ENCODE assay signal across 9 mouse cellular contexts in the genomic region with DNA sequence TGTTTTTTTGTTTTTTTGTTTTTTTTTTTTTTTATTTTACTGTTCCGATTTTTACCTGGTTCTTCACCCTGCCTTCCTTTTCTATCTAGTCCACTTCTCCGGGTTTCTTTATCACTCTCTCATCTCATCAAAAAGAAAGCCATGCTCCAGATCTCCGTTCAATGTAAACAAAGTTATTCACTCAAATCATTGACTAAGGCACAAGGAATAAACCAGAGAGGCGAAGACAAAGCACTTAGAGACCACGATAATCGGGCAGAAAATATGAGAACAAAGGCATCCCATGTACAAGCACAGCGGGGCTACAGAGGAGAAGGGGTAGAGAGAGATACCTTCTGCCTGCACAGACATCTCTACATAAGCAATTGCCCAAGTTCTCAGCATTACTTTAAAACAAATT.
DNase-seq lines count a peak whose midpoint lies in the region; ATAC-seq and TF ChIP-seq lines count a peak whose summit lies in the region.
"Had no signal": no experiment of that assay in that cellular context is flagged by ENCODE, and none has a peak within 500 bp of the region (broad histone marks: within the 10 kb centered on the region; RNA-seq: fewer than 3 reads in every experiment).

No protein-coding gene starts in this region.

- no peak for TF ChIP-seq CTCF in midbrain, postnatal 0 days (IDR thresholded peaks at IDR 0.05)

- H3K9me3 ChIP-seq in kidney, embryonic 16.5 days (ENCODE audit: low read length): no peaks in the 10 kb centered on the region
- no peaks in the 10 kb centered on the region for H3K9me3 ChIP-seq in embryonic facial prominence, embryonic 14.5 days (ENCODE audit: control insufficient read depth, low read length)
- H3K9me3 ChIP-seq in intestine, embryonic 15.5 days: no peaks in the 10 kb centered on the region
- no peaks in the 10 kb centered on the region for H3K9me3 ChIP-seq in midbrain, postnatal 0 days (ENCODE audit: low read length)

- DNase-seq in kidney, postnatal 36 days: no peak
- no peak for DNase-seq in embryonic facial prominence, embryonic 14.5 days (ENCODE audit: low spot score)
- DNase-seq in midbrain, postnatal 0 days (ENCODE audit: low spot score): no peak
- no peak for DNase-seq in left cerebral cortex, postnatal 25 days (ENCODE audit: low spot score in 2 of 2)
- no peak for DNase-seq in gastrocnemius, adult 18-20 months (ENCODE audit: low spot score)

- H3K27me3 ChIP-seq in kidney, embryonic 16.5 days (ENCODE audit: insufficient read depth, low read length): no peaks in the 10 kb centered on the region
- no peaks in the 10 kb centered on the region for H3K27me3 ChIP-seq in embryonic facial prominence, embryonic 14.5 days (replicated peaks; ENCODE audit: control insufficient read depth, insufficient read depth, low read length)
- H3K27me3 ChIP-seq in intestine, embryonic 15.5 days (replicated peaks): no peaks in the 10 kb centered on the region
- H3K27me3 ChIP-seq in midbrain, postnatal 0 days (ENCODE audit: insufficient read depth, low read length): no peaks in the 10 kb centered on the region

- H3K27ac ChIP-seq in kidney, embryonic 16.5 days (ENCODE audit: low read length): peak overlapping the region; percentile 77; the same call in 1 of the 2 replicates
- H3K27ac ChIP-seq in embryonic facial prominence, embryonic 14.5 days (replicated peaks; ENCODE audit: low read depth, low read length): no peak overlapping the region; the same call in 1 of the 2 replicates
- 0 out of 2 replicates have a peak overlapping the region, but pooled peaks have one; percentile 82 for H3K27ac ChIP-seq in intestine, embryonic 15.5 days
- peak overlapping the region; percentile 90; the same call in 1 of the 2 replicates for H3K27ac ChIP-seq in midbrain, postnatal 0 days (ENCODE audit: low read depth, low read length)

- intact Hi-C loops in left cerebral cortex, postnatal 25 days (cut with DNase I): loop anchor here (5.0 kb wide), 1 partner anchor 120 kb away; the partner anchor contains the start of gene Pam

- no peak overlapping the region for H3K9ac ChIP-seq in kidney, embryonic 16.5 days (replicated peaks; ENCODE audit: low read length)
- peak overlapping the region; percentile 85 for H3K9ac ChIP-seq in embryonic facial prominence, embryonic 14.5 days (ENCODE audit: low read depth, low read length)
- H3K9ac ChIP-seq in intestine, embryonic 15.5 days: no peak overlapping the region
- no peak overlapping the region for H3K9ac ChIP-seq in midbrain, postnatal 0 days (replicated peaks; ENCODE audit: low read length, poor library complexity, severe bottlenecking)

- H3K4me2 ChIP-seq in kidney, embryonic 16.5 days (replicated peaks; ENCODE audit: low read depth, low read length): peak overlapping the region; percentile 73
- peak overlapping the region; percentile 74 for H3K4me2 ChIP-seq in embryonic facial prominence, embryonic 14.5 days (ENCODE audit: low read depth, low read length)
- peak overlapping the region; percentile 89 for H3K4me2 ChIP-seq in intestine, embryonic 15.5 days (replicated peaks)
- peak overlapping the region; percentile 91 for H3K4me2 ChIP-seq in midbrain, postnatal 0 days (ENCODE audit: low read depth, low read length, poor library complexity, severe bottlenecking)

- ATAC-seq in kidney, embryonic 16.5 days (ENCODE audit: low FRiP score, low TSS enrichment): no peak
- ATAC-seq in embryonic facial prominence, embryonic 14.5 days (ENCODE audit: low read depth): no peak
- ATAC-seq in intestine, embryonic 15.5 days: no peak
- no peak for ATAC-seq in midbrain, postnatal 0 days (ENCODE audit: low FRiP score)
- no peak for ATAC-seq in erythroblast, adult 5-6 weeks (replicated peaks; ENCODE audit: low FRiP score, poor library complexity, severe bottlenecking)

- peak overlapping the region; percentile 65 for H3K4me3 ChIP-seq in kidney, embryonic 16.5 days (ENCODE audit: low read length)
- peak overlapping the region; percentile 73 for H3K4me3 ChIP-seq in embryonic facial prominence, embryonic 14.5 days (ENCODE audit: low read depth, low read length)
- H3K4me3 ChIP-seq in intestine, embryonic 15.5 days (replicated peaks): peak overlapping the region; percentile 71
- peak overlapping the region; percentile 78 for H3K4me3 ChIP-seq in midbrain, postnatal 0 days (ENCODE audit: low read depth, low read length)

- WGBS in kidney, embryonic 16.5 days: 36% methylated on average over 7 of the region's 7 CpGs
- 26% methylated on average over 7 of the region's 7 CpGs for WGBS in embryonic facial prominence, embryonic 14.5 days
- WGBS in intestine, embryonic 15.5 days: 18% methylated on average over 7 of the region's 7 CpGs
- 8% methylated on average over 7 of the region's 7 CpGs for WGBS in midbrain, postnatal 0 days

- no peaks in the 10 kb centered on the region for H3K36me3 ChIP-seq in kidney, embryonic 16.5 days (ENCODE audit: insufficient read depth, low read length)
- no peaks in the 10 kb centered on the region for H3K36me3 ChIP-seq in embryonic facial prominence, embryonic 14.5 days (ENCODE audit: control insufficient read depth, insufficient read depth, low read length)
- no peaks in the 10 kb centered on the region for H3K36me3 ChIP-seq in intestine, embryonic 15.5 days
- no peaks in the 10 kb centered on the region for H3K36me3 ChIP-seq in midbrain, postnatal 0 days (ENCODE audit: insufficient read depth, low read length)
- H3K36me3 ChIP-seq: G1E had no signal

- H3K4me1 ChIP-seq in kidney, embryonic 16.5 days (ENCODE audit: insufficient read depth, low read length): peaks cover 7% of the 10 kb centered on the region; the same call in 1 of the 2 replicates
- H3K4me1 ChIP-seq in embryonic facial prominence, embryonic 14.5 days (ENCODE audit: control insufficient read depth, insufficient read depth, low read length): no peaks in the 10 kb centered on the region
- no peaks in the 10 kb centered on the region for H3K4me1 ChIP-seq in intestine, embryonic 15.5 days (replicated peaks)
- no peaks in the 10 kb centered on the region for H3K4me1 ChIP-seq in midbrain, postnatal 0 days (ENCODE audit: insufficient read depth, low read length)
